Mouse (Mus musculus) myocyte (in vitro differentiated cells): ENCODE results near the gene Slc6a11. TPM values are rescaled to one million over a fixed set of nuclear protein-coding genes. Genes with fewer than 3 reads are reported as not detected.

Experiments
- H3K27me3 ChIP-seq: one replicate; pipeline ENCODE4 v1.6.1; 2011; ENCODE audit not compliant: control insufficient read depth, insufficient read depth, insufficient read length
- H3K36me3 ChIP-seq: one replicate; pipeline ENCODE4 v1.6.1; 2011; ENCODE audit not compliant: control insufficient read depth, insufficient read depth
- H3K4me2 ChIP-seq: one replicate; pipeline ENCODE4 v1.6.1; 2011; ENCODE audit warnings: low read depth, control low read depth
- H3K4me3 ChIP-seq: one replicate; pipeline ENCODE4 v1.5.1; 2011; ENCODE audit warnings: mild to moderate bottlenecking, control low read depth, moderate library complexity
- H3K79me2 ChIP-seq: one replicate; pipeline ENCODE4 v1.6.1; 2011; ENCODE audit not compliant: control insufficient read depth, insufficient read depth
- H3ac ChIP-seq: one replicate; pipeline ENCODE4 v1.6.1; 2011; ENCODE audit not compliant: control insufficient read depth, insufficient read length
- CEBPB ChIP-seq: IDR thresholded peaks from 2 replicates; pipeline ENCODE4 v1.6.1; 2011; ENCODE audit warnings: mild to moderate bottlenecking, moderate library complexity; ENCODE audit not compliant: poor library complexity, insufficient read depth, severe bottlenecking
- E2F4 ChIP-seq: IDR thresholded peaks from one replicate; pipeline ENCODE4 v1.6.1; 2011; ENCODE audit warnings: mild to moderate bottlenecking, control low read depth, moderate library complexity; ENCODE audit not compliant: insufficient read depth
- MAX ChIP-seq: IDR thresholded peaks from one replicate; pipeline ENCODE4 v1.6.1; 2011; ENCODE audit warnings: low read depth, mild to moderate bottlenecking, control low read depth
- MYOD1 ChIP-seq, 3 experiments: IDR thresholded peaks; one replicate each; pipeline ENCODE4 v1.6.1; 2011; ENCODE audit warnings: control low read depth in 2 of 3, low read depth in 2 of 3, mild to moderate bottlenecking in 2 of 3, moderate library complexity in 1 of 3; ENCODE audit not compliant: insufficient read length in 2 of 3, control insufficient read depth in 1 of 3
- MYOG ChIP-seq, 3 experiments: IDR thresholded peaks; one replicate each; pipeline ENCODE4 v1.6.1; 2011; ENCODE audit warnings: control low read depth in 2 of 3, low read depth in 2 of 3, mild to moderate bottlenecking in 2 of 3; ENCODE audit not compliant: insufficient read length in 2 of 3, control insufficient read depth in 1 of 3, insufficient read depth in 1 of 3
- POLR2A ChIP-seq: IDR thresholded peaks from one replicate; pipeline ENCODE4 v1.6.1; 2011; ENCODE audit warnings: low read depth, mild to moderate bottlenecking, control low read depth, moderate library complexity; ENCODE audit not compliant: insufficient read length
- POLR2AphosphoS2 ChIP-seq: IDR thresholded peaks from one replicate; pipeline ENCODE4 v1.6.1; 2011; ENCODE audit warnings: low read depth, control low read depth; ENCODE audit not compliant: insufficient read length
- REST ChIP-seq: IDR thresholded peaks from one replicate; pipeline ENCODE4 v1.6.1; 2011; ENCODE audit warnings: mild to moderate bottlenecking, control low read depth, moderate library complexity; ENCODE audit not compliant: insufficient read depth, insufficient read length
- SRF ChIP-seq: IDR thresholded peaks from one replicate; pipeline ENCODE4 v1.6.1; 2011; ENCODE audit warnings: low read depth; ENCODE audit not compliant: control insufficient read depth, insufficient read length
- TCF12 ChIP-seq: IDR thresholded peaks from one replicate; pipeline ENCODE4 v1.6.1; 2011; ENCODE audit warnings: mild to moderate bottlenecking, control low read depth; ENCODE audit not compliant: poor library complexity, insufficient read depth, severe bottlenecking
- TCF3 ChIP-seq: IDR thresholded peaks from one replicate; pipeline ENCODE4 v1.6.1; 2011; ENCODE audit warnings: low read depth, control low read depth; ENCODE audit not compliant: insufficient read length
- USF1 ChIP-seq: IDR thresholded peaks from one replicate; pipeline ENCODE4 v1.6.1; 2011; ENCODE audit warnings: low read depth, mild to moderate bottlenecking, control low read depth, moderate library complexity
- polyA plus RNA-seq: library from polyadenylated mRNA; unstranded; fragments of >200 nt; fragmentation: generic; extraction: Trizol; gene quantifications from one replicate; pipeline ENCODE4 v1.2.1, GENCODE M21; 2012; ENCODE audit warnings: missing spikeins

The Slc6a11 gene
- polyA plus RNA-seq, 1 experiment = not detected

DNA sequence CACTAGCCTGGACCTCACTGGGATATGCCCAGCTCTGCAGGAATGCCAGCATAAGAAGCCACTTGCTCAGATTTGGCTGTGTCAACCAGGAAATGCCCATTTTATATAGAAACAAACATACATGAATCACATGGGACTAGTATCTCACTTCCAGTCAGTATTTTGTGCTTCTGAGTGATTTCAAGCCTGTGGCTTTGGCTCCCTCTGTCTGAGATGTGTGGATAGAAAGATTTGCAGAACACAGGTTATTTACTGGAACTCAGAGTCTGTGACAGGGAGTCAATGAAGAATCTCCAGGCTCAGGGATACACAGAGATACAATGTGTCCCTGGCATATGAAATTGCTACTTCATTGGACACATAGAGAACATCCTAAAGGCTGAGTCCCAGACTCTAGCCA is 65.0 kb downstream of the Slc6a11 start:
- Histone ChIP-seq H3K4me3 (no peak overlapping the region), H3ac (no peak overlapping the region), H3K4me2 (no peak overlapping the region), H3K27me3 (no peaks in the 10 kb centered on the region), H3K79me2 (no peaks in the 10 kb centered on the region), H3K36me3 (no peaks in the 10 kb centered on the region)
- TF ChIP-seq TCF12 = no peak

DNA sequence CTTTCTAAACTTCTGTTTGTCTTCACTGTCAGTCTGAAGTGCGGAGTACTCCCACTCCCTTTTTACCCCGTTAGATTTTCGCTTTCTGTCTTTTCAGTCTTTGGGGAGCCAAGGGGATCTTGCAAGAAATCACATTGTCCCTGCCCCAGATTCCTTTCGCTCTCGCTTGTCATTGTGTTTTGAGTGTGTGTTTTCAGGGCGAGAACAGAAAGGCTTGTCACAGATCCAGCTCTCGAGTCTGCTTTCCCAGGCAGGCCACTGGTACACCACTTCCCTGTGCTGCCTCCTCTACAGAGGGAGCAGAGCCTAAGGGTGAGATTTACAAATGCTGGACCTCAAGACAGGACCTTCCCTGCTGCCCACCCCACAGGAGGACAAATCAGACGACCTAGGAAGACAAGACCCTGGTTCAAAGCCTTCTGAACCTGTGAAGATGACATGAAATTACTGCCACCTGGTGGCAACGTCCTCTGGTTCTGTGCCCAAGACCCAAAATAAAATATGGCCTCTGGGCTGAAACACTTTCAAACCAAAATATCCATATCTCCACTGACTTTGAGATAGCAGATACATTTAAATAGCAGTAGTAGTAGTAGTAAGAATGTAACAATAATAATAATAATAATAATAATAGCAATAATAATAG is 68.3 kb downstream of the Slc6a11 start:
- no peak overlapping the region for H3K4me3 ChIP-seq

DNA sequence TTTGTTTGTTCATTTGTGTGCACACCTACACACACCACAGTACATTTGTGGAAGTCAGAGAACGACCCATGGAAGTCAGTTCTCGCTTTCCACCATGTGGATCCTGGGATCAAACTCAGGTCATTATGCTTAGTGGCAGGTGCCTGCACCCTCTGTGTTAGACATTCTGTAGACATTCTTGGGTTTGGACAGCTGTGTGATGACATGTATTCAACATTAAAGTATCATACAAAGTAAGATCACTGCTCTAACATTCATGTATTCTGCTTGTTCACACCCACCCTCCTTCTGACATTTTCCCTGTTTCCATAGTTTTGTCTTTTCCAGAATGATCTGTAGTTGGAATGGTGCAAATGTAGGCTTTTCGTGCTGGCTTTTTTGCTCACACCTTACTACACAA is 73.5 kb downstream of the Slc6a11 start:
- Histone ChIP-seq H3K4me3 (no peak overlapping the region), H3K36me3 (no peaks in the 10 kb centered on the region), H3K4me2 (no peak overlapping the region), H3ac (no peak overlapping the region), H3K79me2 (no peaks in the 10 kb centered on the region), H3K27me3 (no peaks in the 10 kb centered on the region)
- TF ChIP-seq POLR2AphosphoS2 (no peak), TCF12 (no peak), USF1 (no peak), MYOG (IDR thresholded peaks at IDR 0.05; ENCODE audit: control insufficient read depth in 1 of 3, insufficient read depth in 1 of 3, insufficient read length in 2 of 3, low read depth in 2 of 3) (no peak), POLR2A (no peak), REST (no peak), TCF3 (no peak), MAX (no peak), SRF (no peak), MYOD1 (IDR thresholded peaks at IDR 0.05; ENCODE audit: control insufficient read depth in 1 of 3, insufficient read length in 2 of 3, low read depth in 2 of 3) (no peak), E2F4 (no peak)

More for the DNA sequence above, 68.3 kb downstream of the Slc6a11 start:
- Histone ChIP-seq H3K4me2 (no peak overlapping the region), H3K36me3 (no peaks in the 10 kb centered on the region), H3K27me3 (no peaks in the 10 kb centered on the region), H3ac (no peak overlapping the region), H3K79me2 (no peaks in the 10 kb centered on the region)
- TF ChIP-seq MAX (no peak), POLR2A (no peak), MYOG (IDR thresholded peaks at IDR 0.05; ENCODE audit: control insufficient read depth in 1 of 3, insufficient read depth in 1 of 3, insufficient read length in 2 of 3, low read depth in 2 of 3) (no peak), POLR2AphosphoS2 (no peak), MYOD1 (IDR thresholded peaks at IDR 0.05; ENCODE audit: control insufficient read depth in 1 of 3, insufficient read length in 2 of 3, low read depth in 2 of 3) (no peak), TCF12 (no peak), REST (no peak), CEBPB (no peak), USF1 (no peak), TCF3 (no peak), SRF (no peak), E2F4 (no peak)

DNA sequence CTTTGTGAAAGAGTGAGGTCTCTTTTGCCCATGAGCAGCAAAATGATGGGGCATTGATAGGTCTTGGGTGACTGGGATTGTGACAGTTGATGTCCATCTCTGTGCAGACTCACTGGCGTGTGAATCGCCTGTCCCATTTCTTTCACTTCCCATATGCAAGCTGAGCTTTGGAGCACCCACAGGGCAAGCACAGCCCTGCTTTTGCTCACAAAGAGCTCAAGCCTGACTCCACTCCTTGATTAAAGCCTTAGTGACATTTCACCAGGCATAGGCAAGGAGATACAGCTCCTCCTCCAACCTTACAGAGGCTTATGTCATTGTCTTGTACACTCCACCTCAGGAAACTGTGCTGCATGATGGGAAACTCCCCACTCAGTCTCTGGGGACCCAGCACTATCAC is 77.3 kb downstream of the Slc6a11 start:
- H3K4me3 ChIP-seq = no peak overlapping the region
- H3K36me3 ChIP-seq = no peaks in the 10 kb centered on the region
- peaks cover 10% of the 10 kb centered on the region for H3K27me3 ChIP-seq

DNA sequence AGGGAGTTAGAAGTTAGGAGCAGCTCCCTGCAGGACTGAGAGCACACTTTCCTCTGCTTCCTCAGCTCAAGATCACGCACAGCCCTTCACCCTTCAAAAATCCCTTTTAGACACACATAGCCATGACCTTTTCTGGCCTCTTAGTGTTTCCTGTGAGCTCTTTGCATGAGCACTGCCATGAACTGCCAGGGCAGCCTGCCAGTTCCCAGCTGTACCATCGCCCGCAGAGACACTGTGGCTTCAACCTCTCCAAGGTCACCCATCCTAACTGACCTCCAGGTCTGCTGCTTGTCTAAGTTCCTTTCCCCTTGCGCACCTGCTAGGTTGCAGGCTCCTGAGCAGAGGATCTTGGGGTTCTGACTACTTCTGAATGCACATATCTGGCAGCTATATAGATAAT is 83.4 kb downstream of the Slc6a11 start:
- Histone ChIP-seq H3K4me2 (no peak overlapping the region), H3K27me3 (peaks cover 29% of the 10 kb centered on the region), H3ac (no peak overlapping the region), H3K79me2 (no peaks in the 10 kb centered on the region), H3K36me3 (no peaks in the 10 kb centered on the region), H3K4me3 (no peak overlapping the region)
- TF ChIP-seq TCF12 (no peak), E2F4 (no peak), POLR2A (no peak), MYOG (IDR thresholded peaks at IDR 0.05; ENCODE audit: control insufficient read depth in 1 of 3, insufficient read depth in 1 of 3, insufficient read length in 2 of 3, low read depth in 2 of 3) (no peak), TCF3 (no peak), MAX (no peak), SRF (no peak), MYOD1 (IDR thresholded peaks at IDR 0.05; ENCODE audit: control insufficient read depth in 1 of 3, insufficient read length in 2 of 3, low read depth in 2 of 3) (no peak), USF1 (no peak), REST (no peak), POLR2AphosphoS2 (no peak), CEBPB (no peak)

More for the DNA sequence above, 77.3 kb downstream of the Slc6a11 start:
- Histone ChIP-seq H3K4me2 (no peak overlapping the region), H3K79me2 (no peaks in the 10 kb centered on the region), H3ac (no peak overlapping the region)
- TF ChIP-seq POLR2A (no peak), REST (no peak), SRF (no peak)
